Mouse (Mus musculus): ENCODE data around the gene Rpl13a. TPM values are rescaled to one million over a fixed set of nuclear protein-coding genes. Genes with fewer than 3 reads are reported as not detected.
A peak's percentile ranks its signal among the peaks of the same experiment; 100 is the strongest.
"Not testable (repeated sequence)": the region's sequence is repeated elsewhere in the genome, so short reads cannot be mapped to it uniquely, and the experiment has no call there.

The Rpl13a gene
- polyA plus RNA-seq, 1 experiment from 2014 or later = 1,333 TPM

DNA sequence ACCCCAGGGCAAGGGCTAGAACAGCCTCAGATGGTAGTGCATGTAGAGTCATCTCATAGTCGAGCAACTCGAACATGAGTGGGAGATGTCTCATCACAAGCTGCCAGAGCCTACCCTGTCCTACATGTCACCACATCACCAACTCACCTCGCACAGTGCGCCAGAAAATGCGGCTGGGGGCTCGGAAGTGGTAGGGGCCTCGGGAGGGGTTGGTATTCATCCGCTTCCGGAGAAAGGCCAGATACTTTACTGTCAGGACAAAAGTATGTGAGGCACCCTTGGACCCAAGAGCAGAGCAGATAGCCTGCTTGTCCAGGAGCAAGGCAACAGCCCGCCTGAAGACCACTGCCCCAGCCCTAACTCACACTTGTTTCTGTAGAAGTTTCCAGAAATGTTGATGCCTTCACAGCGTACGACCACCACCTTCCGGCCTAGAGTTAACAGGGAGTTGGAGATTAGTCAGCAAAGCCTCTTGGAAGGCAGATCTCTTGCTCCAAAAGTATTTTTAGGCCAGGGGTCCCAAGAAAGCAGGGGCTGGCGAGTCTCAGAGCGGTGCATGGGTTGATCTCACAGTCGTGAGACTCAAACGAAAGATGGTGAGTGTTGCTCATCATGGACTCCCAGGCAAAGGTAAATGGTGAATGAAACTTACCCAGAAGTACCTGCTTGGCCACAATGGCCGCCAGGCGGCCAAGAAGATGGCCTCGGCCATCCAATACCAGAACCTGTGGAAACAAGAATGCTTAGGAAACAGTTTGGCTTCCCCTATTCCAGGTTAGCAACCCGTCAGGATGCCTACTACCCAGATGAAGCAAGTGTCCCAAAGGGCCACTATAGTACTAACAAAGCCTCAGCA lies 1.5 kb downstream of the Rpl13a start:
- no peak for ATAC-seq

GRCm38 (mm10) chr7:45126147-45126843 lies 2.3 kb downstream of the Rpl13a start:
- no peaks in the 10 kb centered on the region for H3K27me3 ChIP-seq
- TF ChIP-seq CTCF (IDR thresholded peaks at IDR 0.05) = no peak
- ChIA-PET CTCF (no interaction called here), POLR2A (no interaction called here)
- DNase-seq (ENCODE audit: low read depth, low spot score) (no peak), ATAC-seq (no peak)
- in situ Hi-C loops (cut with MboI; ENCODE audit: low pct_unique_long_range_greater_than_20kb) = no loop called here

More for the DNA sequence above, 1.5 kb downstream of the Rpl13a start:
- in situ Hi-C loops (cut with MboI; ENCODE audit: low pct_unique_long_range_greater_than_20kb) = no loop called here
- no peak for TF ChIP-seq CTCF (IDR thresholded peaks at IDR 0.05)
- H3K27me3 ChIP-seq = no peaks in the 10 kb centered on the region
- CTCF ChIA-PET = interaction anchor here (1.0 to 1.3 kb wide), 3 partner anchors 9 to 58 kb away, joined by 3 read pairs; partner anchors contain the start of gene Aldh16a1
- POLR2A ChIA-PET = interaction anchor here (0.6 kb wide), 2 partner anchors 23 to 39 kb away, joined by 3 to 4 read pairs; no protein-coding TSS in a partner anchor
- no peak for DNase-seq (ENCODE audit: low read depth, low spot score)

- POLR2A ChIA-PET; ATAC-seq; in situ Hi-C loops (cut with MboI; ENCODE audit: low pct_unique_long_range_greater_than_20kb); H3K27me3 ChIP-seq; DNase-seq (ENCODE audit: low read depth, low spot score); CTCF ChIA-PET: not testable (repeated sequence)
These were observed 2.9 kb downstream of the Rpl13a start for GRCm38 (mm10) chr7:45125649-45126048.

DNA sequence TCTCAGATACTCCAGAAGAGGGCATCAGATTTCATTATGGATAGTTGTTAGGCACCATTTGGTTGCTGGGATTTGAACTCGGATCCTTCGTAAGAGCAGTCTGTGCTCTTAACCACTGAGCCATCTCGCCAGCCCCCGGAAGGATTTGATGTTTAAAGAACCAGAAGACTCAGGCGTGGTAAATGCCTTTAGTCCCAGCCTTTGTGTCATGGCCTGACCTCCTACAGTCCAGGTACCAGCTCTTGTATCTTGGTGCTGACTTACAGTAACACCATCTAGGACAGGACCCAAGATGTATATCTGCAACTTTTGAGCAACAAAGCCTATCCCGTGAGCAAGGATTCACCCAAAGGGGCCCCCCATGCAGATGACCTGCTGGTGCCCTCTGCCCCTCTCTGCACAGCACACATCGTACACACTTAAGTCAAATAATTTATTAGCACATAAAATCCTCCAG lies 3.4 kb downstream of the Rpl13a start:
- CTCF ChIA-PET = no interaction called here
- no peak for TF ChIP-seq CTCF (IDR thresholded peaks at IDR 0.05)
- POLR2A ChIA-PET = interaction anchor here (1.2 kb wide), 1 partner anchor 50 kb away, joined by 3 read pairs; no protein-coding TSS in a partner anchor
- ATAC-seq = no peak
- H3K27me3 ChIP-seq = no peaks in the 10 kb centered on the region
- DNase-seq (ENCODE audit: low read depth, low spot score) = no peak
- in situ Hi-C loops (cut with MboI; ENCODE audit: low pct_unique_long_range_greater_than_20kb) = no loop called here

DNA sequence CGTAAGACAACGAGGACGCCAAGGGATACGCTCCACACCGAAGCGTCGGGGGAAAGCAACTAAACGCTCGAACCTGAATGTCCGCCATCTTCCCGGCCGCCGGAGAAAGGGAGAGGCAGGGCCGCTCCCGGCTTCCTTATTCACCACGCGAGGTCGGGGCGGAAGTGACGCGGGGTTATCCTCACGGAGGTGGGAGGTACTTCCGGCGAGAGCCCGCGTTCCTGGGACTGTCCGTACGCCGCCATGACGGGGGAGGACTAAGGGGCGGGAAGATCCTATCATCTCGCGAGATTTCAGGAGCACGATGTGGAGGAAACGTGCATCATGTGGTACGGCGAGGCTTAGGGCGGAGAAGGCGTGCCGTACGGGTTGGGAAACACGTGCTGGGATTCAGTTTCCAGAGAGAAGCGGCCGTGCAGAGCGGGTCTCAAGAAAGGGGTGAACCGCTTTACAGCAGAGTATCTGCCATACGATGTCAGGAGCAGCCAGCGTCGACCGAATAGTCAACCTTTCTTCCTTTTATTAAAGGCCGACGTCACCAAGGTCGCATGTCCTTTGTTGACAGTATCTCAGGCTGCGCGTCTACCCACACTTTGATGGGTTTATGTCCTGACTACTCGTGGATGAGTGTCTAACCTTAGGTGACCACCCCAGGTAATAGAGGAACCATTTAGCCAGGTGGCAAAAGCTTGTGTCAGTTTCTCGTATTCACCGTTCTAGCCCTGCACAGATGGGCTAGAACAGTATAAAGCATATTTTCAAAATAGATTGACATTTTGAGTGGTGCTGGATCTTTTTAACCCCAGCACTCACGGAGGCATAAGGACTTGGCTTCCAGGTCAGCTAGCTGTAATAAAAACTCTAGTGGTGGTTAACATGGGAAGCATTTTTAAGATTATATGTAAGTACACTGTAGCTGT lies 4.1 kb downstream of the Rpl13a start, which contains the start of gene Rps11:
Gene Rps11, minus strand, starts transcription at position 216 of the 920 bp plus-strand sequence.
- ATAC-seq (peak; percentile 58), DNase-seq (ENCODE audit: low read depth, low spot score) (peak; percentile 94)
- in situ Hi-C loops (cut with MboI; ENCODE audit: low pct_unique_long_range_greater_than_20kb) = loop anchor here (5.0 kb wide), 1 partner anchor 37 kb away; no protein-coding TSS in a partner anchor
- ChIA-PET CTCF (interaction anchor here (1.2 kb wide), 1 partner anchor 12 kb away, joined by 4 read pairs; the partner anchor contains the start of genes Flt3l and Gm45713), POLR2A (interaction anchor here (0.6 to 1.2 kb wide), 3 partner anchors 25 to 56 kb away, joined by 3 to 4 read pairs (median 4); no protein-coding TSS in a partner anchor)
- TF ChIP-seq CTCF (IDR thresholded peaks at IDR 0.05) = no peak
- H3K27me3 ChIP-seq = no peaks in the 10 kb centered on the region

DNA sequence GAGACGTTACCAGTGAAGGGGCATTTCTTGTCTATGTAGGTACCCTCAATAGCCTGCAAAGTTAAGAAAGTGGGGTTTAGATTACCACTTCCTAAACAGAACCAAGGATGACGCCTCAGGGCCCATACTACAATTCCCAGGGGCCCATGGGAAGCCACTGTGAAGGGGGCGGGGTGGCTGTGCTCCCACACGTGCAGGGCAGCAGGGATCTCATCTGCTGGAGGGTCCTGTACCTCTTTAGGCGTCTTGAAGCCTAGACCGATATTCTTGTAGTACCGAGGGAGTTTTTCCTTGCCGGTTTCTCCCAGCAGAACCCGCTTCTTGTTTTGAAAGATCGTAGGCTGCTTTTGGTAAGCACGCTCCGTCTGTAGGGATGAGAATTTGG lies 5.4 kb downstream of the Rpl13a start:
- CTCF ChIA-PET = interaction anchor here (1.2 kb wide), 1 partner anchor 13 kb away, joined by 4 read pairs; the partner anchor contains the start of genes Flt3l and Gm45713
- POLR2A ChIA-PET = interaction anchor here (0.7 kb wide), 1 partner anchor 125 kb away, joined by 4 read pairs; no protein-coding TSS in a partner anchor
- no peaks in the 10 kb centered on the region for H3K27me3 ChIP-seq
- ATAC-seq (no peak), DNase-seq (ENCODE audit: low read depth, low spot score) (no peak)
- in situ Hi-C loops (cut with MboI; ENCODE audit: low pct_unique_long_range_greater_than_20kb) = loop anchor here (5.0 kb wide), 1 partner anchor 36 kb away; no protein-coding TSS in a partner anchor
- TF ChIP-seq CTCF (IDR thresholded peaks at IDR 0.05) = no peak

GRCm38 (mm10) chr7:45122561-45123185 lies 5.9 kb downstream of the Rpl13a start:
- H3K27me3 ChIP-seq = no peaks in the 10 kb centered on the region
- TF ChIP-seq CTCF (IDR thresholded peaks at IDR 0.05) = no peak
- DNase-seq (ENCODE audit: low read depth, low spot score) = no peak
- in situ Hi-C loops (cut with MboI; ENCODE audit: low pct_unique_long_range_greater_than_20kb) = loop anchor here (5.0 kb wide), 1 partner anchor 35 kb away; no protein-coding TSS in a partner anchor
- ChIA-PET POLR2A (interaction anchor here (1.0 kb wide), 1 partner anchor 47 kb away, joined by 3 read pairs; no protein-coding TSS in a partner anchor), CTCF (no interaction called here)
- ATAC-seq = no peak

DNA sequence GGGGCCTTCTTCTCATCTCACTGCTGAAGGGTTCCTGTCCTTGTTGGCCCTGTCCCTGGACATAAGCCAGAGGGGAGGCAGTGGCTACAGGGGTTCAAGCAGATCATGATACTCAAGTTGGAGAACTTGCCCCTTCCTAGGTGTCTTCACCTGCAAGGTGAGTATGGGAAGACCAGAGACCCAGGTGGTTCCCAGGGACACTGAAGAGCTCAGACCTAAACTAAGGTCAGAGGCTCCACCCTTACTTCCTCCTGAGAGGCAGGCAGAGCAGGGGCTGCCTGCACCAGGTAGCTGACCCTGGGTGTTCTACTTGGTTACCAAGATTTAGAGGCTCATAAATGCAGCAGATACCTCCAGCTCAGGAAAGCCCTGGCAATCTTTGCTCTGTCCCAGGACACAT lies 6.6 kb downstream of the Rpl13a start:
- ChIA-PET POLR2A (interaction anchor here (1.0 kb wide), 1 partner anchor 46 kb away, joined by 3 read pairs; no protein-coding TSS in a partner anchor), CTCF (no interaction called here)
- ATAC-seq = no peak
- DNase-seq (ENCODE audit: low read depth, low spot score) = no peak
- no peak for TF ChIP-seq CTCF (IDR thresholded peaks at IDR 0.05)
- in situ Hi-C loops (cut with MboI; ENCODE audit: low pct_unique_long_range_greater_than_20kb) = loop anchor here (5.0 kb wide), 1 partner anchor 35 kb away; no protein-coding TSS in a partner anchor
- no peaks in the 10 kb centered on the region for H3K27me3 ChIP-seq

DNA sequence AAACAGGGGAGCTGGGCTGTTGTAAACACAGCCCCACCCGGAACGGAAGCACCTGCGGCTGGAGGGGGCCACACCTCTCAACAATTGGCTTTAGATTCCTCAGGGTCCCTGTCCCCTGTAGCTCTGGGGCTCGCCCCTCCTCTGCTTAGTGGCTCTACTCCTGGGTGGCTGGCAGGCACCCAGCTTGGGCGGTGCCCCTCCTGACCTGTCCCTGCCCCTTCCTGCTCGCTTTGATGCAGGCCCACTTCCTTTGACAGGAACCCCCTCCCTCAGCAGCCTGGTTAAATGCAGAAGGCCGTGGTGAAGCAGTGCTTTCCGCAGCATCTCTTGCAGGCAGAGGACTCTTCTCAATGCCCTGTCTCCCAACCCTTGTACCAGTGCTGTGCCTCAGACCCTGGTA lies 7.2 kb downstream of the Rpl13a start:
- H3K27me3 ChIP-seq = no peaks in the 10 kb centered on the region
- no peak for DNase-seq (ENCODE audit: low read depth, low spot score)
- in situ Hi-C loops (cut with MboI; ENCODE audit: low pct_unique_long_range_greater_than_20kb) = loop anchor here (5.0 kb wide), 1 partner anchor 34 kb away; no protein-coding TSS in a partner anchor
- ChIA-PET CTCF (interaction anchor here (1.0 kb wide), 1 partner anchor 11 kb away, joined by 3 read pairs; no protein-coding TSS in a partner anchor), POLR2A (no interaction called here)
- ATAC-seq = no peak
- TF ChIP-seq CTCF (IDR thresholded peaks at IDR 0.05) = no peak
